Mouse (Mus musculus): ENCODE data around the gene Platr17.

DNA sequence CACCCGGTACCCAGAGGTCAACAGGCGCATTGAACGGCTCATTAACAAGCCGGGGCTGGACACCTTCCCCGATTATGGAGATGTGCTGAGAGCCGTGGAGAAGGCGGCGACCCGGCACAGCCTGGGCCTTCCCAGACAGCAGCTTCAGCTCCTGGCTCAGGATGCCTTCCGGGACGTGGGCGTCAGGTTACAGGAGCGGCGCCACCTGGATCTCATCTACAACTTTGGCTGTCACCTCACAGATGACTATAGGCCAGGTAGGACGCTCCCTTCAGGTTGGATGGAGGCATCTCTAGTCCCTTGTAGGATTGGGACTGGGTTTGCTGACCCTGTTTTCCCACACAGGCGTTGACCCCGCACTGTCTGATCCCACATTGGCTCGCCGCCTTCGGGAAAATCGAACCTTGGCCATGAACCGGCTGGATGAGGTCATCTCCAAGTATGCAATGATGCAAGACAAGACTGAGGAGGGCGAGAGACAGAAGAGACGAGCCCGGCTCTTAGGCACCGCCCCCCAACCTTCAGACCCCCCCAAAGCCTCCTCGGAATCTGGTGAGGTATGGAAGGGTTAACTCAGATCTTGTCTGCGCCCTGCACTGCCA, 7.0 kb downstream of the Platr17 start:
- TF ChIP-seq TAL1 (IDR thresholded peaks at IDR 0.05; ENCODE audit: low read length) (no peak), GATA1 (IDR thresholded peaks at IDR 0.05; ENCODE audit: low read length) (no peak)
